Mouse (Mus musculus): Measurements from ENCODE around the gene Trp53. TPM values are rescaled to one million over a fixed set of nuclear protein-coding genes. Genes with fewer than 3 reads are reported as not detected.
A peak's percentile ranks its signal among the peaks of the same experiment; 100 is the strongest.

The Trp53 gene
- polyA plus RNA-seq, 1 experiment from 2014 or later, result 71.2 TPM

DNA sequence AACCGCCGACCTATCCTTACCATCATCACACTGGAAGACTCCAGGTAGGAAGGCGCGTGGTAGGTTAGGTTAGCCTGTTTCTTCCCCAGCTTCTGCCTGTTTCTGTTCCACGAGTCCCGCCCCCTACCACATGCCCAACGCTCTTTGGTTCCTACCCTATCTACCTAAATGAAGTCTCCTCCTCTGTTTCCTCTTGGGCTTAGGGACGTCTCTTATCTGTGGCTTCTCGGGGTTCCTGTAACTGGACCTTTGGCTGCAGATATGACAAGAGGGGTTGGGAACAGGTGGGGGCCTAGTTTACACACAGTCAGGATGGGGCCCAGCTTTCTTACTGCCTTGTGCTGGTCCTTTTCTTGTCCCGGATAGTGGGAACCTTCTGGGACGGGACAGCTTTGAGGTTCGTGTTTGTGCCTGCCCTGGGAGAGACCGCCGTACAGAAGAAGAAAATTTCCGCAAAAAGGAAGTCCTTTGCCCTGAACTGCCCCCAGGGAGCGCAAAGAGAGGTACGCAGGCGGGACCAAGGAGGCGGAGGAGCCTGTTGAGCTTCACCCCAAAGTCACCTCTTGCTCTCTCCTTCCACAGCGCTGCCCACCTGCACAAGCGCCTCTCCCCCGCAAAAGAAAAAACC lies 9.2 kb downstream of the Trp53 start:
- no peaks in the 10 kb centered on the region for H3K27me3 ChIP-seq (ENCODE audit: control insufficient read depth, insufficient read depth, low read length)
- no peak overlapping the region for H3K9ac ChIP-seq (ENCODE audit: low read length)
- no peak for ATAC-seq (ENCODE audit: insufficient number of reproducible peaks, insufficient read depth, low FRiP score, low read depth)
- H3K4me2 ChIP-seq (ENCODE audit: low read length), result no peak overlapping the region
- H3K36me3 ChIP-seq (ENCODE audit: control insufficient read depth, insufficient read depth, low read length), result peaks cover 67% of the 10 kb centered on the region
- 0 out of 4 replicates have a peak, but pooled peaks cover 0 to 2% of the 10 kb centered on the region in 2 experiments for H3K4me1 ChIP-seq (ENCODE audit: control insufficient read depth in 2 of 2, insufficient read depth in 2 of 2, low read length in 2 of 2)
- no peak overlapping the region for H3K27ac ChIP-seq (replicated peaks in 1 of 2; ENCODE audit: control insufficient read depth in 1 of 2, insufficient read depth in 1 of 2, low read depth in 2 of 2, low read length in 2 of 2)
- no peaks in the 10 kb centered on the region for H3K9me3 ChIP-seq (ENCODE audit: control insufficient read depth, low read length)
- H3K4me3 ChIP-seq (ENCODE audit: control insufficient read depth in 1 of 2, insufficient read depth in 1 of 2, low read depth in 1 of 2, low read length in 2 of 2), result no peak overlapping the region
- 87% methylated on average over 22 of the region's 22 CpGs for WGBS

DNA sequence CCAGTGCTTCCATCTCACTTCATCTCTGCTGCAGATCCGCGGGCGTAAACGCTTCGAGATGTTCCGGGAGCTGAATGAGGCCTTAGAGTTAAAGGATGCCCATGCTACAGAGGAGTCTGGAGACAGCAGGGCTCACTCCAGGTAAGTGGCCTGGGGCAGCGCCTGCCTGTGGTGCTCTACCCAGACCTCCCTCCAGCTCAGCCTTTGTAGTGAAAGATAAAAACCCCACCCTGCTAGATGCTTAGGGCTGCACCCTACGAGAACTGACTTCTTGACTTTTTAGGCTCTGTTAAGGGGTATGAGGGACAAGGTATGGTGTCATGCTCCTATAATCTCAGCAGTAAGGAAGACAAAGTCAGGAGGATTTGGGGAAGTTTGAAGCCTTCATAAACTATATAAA lies 10.5 kb downstream of the Trp53 start:
- Histone ChIP-seq H3K9me3 (ENCODE audit: control insufficient read depth, low read length) (no peaks in the 10 kb centered on the region), H3K9ac (ENCODE audit: low read length) (no peak overlapping the region), H3K27ac (replicated peaks in 1 of 2; ENCODE audit: control insufficient read depth in 1 of 2, insufficient read depth in 1 of 2, low read depth in 2 of 2, low read length in 2 of 2) (no peak overlapping the region), H3K4me2 (ENCODE audit: low read length) (no peak overlapping the region), H3K27me3 (ENCODE audit: control insufficient read depth, insufficient read depth, low read length) (no peaks in the 10 kb centered on the region), H3K4me1 (ENCODE audit: control insufficient read depth in 2 of 2, insufficient read depth in 2 of 2, low read length in 2 of 2) (0 out of 4 replicates have a peak, but pooled peaks cover 0 to 2% of the 10 kb centered on the region in 2 experiments), H3K4me3 (ENCODE audit: control insufficient read depth in 1 of 2, insufficient read depth in 1 of 2, low read depth in 1 of 2, low read length in 2 of 2) (no peak overlapping the region), H3K36me3 (ENCODE audit: control insufficient read depth, insufficient read depth, low read length) (peaks cover 67% of the 10 kb centered on the region)
- 89% methylated on average over 8 of the region's 8 CpGs for WGBS
- no peak for ATAC-seq (ENCODE audit: insufficient number of reproducible peaks, insufficient read depth, low FRiP score, low read depth)

DNA sequence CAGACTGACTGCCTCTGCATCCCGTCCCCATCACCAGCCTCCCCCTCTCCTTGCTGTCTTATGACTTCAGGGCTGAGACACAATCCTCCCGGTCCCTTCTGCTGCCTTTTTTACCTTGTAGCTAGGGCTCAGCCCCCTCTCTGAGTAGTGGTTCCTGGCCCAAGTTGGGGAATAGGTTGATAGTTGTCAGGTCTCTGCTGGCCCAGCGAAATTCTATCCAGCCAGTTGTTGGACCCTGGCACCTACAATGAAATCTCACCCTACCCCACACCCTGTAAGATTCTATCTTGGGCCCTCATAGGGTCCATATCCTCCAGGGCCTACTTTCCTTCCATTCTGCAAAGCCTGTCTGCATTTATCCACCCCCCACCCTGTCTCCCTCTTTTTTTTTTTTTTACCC lies 11.3 kb downstream of the Trp53 start:
- H3K9me3 ChIP-seq (ENCODE audit: control insufficient read depth, low read length), result no peaks in the 10 kb centered on the region
- H3K36me3 ChIP-seq (ENCODE audit: control insufficient read depth, insufficient read depth, low read length), result peaks cover 67% of the 10 kb centered on the region
- no peak overlapping the region for H3K4me3 ChIP-seq (ENCODE audit: control insufficient read depth in 1 of 2, insufficient read depth in 1 of 2, low read depth in 1 of 2, low read length in 2 of 2)
- no peaks in the 10 kb centered on the region for H3K4me1 ChIP-seq (ENCODE audit: control insufficient read depth in 2 of 2, insufficient read depth in 2 of 2, low read length in 2 of 2)
- no peak for ATAC-seq (ENCODE audit: insufficient number of reproducible peaks, insufficient read depth, low FRiP score, low read depth)
- H3K27me3 ChIP-seq (ENCODE audit: control insufficient read depth, insufficient read depth, low read length), result no peaks in the 10 kb centered on the region
- H3K27ac ChIP-seq (replicated peaks in 1 of 2; ENCODE audit: control insufficient read depth in 1 of 2, insufficient read depth in 1 of 2, low read depth in 2 of 2, low read length in 2 of 2), result no peak overlapping the region
- H3K4me2 ChIP-seq (ENCODE audit: low read length), result no peak overlapping the region
- 85% methylated on average over 3 of the region's 3 CpGs for WGBS
- H3K9ac ChIP-seq (ENCODE audit: low read length), result no peak overlapping the region

DNA sequence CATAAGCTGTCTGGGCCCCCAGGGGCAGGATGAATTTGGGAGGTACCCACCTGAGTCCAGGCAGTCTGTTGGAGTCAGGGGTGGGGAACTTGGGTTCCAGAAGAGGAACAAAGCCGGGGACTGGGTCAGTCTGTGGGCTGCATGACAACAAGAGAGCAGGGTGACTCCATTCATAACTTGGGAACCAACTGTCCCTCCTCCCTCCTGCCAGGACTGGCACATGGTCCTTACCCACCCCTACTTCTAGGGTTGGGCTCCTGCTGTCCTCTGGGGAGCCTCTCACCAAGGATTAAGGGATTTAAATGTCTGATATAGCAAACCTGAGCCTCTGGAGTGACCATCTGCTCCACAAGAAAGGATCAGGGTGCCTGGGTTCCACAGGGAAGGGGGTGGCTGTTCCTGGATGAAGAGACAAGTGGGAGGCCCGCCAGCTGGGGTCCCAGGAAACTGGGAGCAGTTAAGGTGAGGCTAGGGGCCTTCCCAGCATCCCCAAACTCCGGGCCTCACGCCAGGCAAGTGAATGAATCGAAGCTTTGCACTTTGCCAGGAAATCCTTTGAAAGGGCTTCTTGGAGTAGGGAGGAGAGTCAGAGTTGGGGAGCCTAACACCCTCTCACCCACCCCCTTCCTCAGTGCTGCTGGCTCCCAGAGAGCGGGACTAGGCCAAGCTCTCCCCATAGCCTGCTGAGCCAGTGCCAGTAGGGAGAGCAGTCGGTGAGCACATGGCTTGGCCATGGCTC lies 11.9 kb downstream of the Trp53 start:
- H3K4me3 ChIP-seq (ENCODE audit: control insufficient read depth in 1 of 2, insufficient read depth in 1 of 2, low read depth in 1 of 2, low read length in 2 of 2), result no peak overlapping the region
- no peak overlapping the region for H3K9ac ChIP-seq (ENCODE audit: low read length)
- no peak overlapping the region for H3K4me2 ChIP-seq (ENCODE audit: low read length)
- WGBS, result 71% methylated on average over 7 of the region's 7 CpGs
- no peaks in the 10 kb centered on the region for H3K4me1 ChIP-seq (ENCODE audit: control insufficient read depth in 2 of 2, insufficient read depth in 2 of 2, low read length in 2 of 2)
- H3K27ac ChIP-seq (replicated peaks in 1 of 2; ENCODE audit: control insufficient read depth in 1 of 2, insufficient read depth in 1 of 2, low read depth in 2 of 2, low read length in 2 of 2), result no peak overlapping the region
- H3K36me3 ChIP-seq (ENCODE audit: control insufficient read depth, insufficient read depth, low read length), result peaks cover 66% of the 10 kb centered on the region
- H3K27me3 ChIP-seq (ENCODE audit: control insufficient read depth, insufficient read depth, low read length), result no peaks in the 10 kb centered on the region
- no peak for ATAC-seq (ENCODE audit: insufficient number of reproducible peaks, insufficient read depth, low FRiP score, low read depth)
- H3K9me3 ChIP-seq (ENCODE audit: control insufficient read depth, low read length), result no peaks in the 10 kb centered on the region

DNA sequence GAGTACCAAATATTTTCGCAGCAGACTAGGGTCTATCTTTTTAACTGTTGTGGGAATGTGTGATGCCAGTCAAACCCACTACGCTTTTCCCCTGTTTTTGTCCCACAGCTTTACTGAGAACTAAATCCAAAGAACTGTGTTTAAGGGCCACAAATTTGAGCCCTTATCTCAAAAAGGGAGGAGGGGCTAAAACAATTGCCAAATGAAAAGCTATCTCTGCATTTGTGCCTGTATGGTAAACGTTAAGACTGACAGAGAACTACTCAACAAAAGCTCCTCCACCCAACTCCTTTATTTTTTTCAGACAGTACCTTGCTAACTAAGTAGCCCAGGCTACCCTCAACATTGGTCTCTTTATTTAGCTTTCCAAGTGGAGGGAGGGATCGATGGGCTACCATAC lies 12.6 kb downstream of the Trp53 start:
- Histone ChIP-seq H3K9me3 (ENCODE audit: control insufficient read depth, low read length) (no peaks in the 10 kb centered on the region), H3K4me2 (ENCODE audit: low read length) (no peak overlapping the region), H3K4me1 (ENCODE audit: control insufficient read depth in 2 of 2, insufficient read depth in 2 of 2, low read length in 2 of 2) (no peaks in the 10 kb centered on the region), H3K27me3 (ENCODE audit: control insufficient read depth, insufficient read depth, low read length) (no peaks in the 10 kb centered on the region), H3K36me3 (ENCODE audit: control insufficient read depth, insufficient read depth, low read length) (peaks cover 59% of the 10 kb centered on the region), H3K9ac (ENCODE audit: low read length) (no peak overlapping the region), H3K27ac (replicated peaks in 1 of 2; ENCODE audit: control insufficient read depth in 1 of 2, insufficient read depth in 1 of 2, low read depth in 2 of 2, low read length in 2 of 2) (no peak overlapping the region), H3K4me3 (ENCODE audit: control insufficient read depth in 1 of 2, insufficient read depth in 1 of 2, low read depth in 1 of 2, low read length in 2 of 2) (no peak overlapping the region)
- WGBS, result 71% methylated on average over 4 of the region's 4 CpGs
- ATAC-seq (ENCODE audit: insufficient number of reproducible peaks, insufficient read depth, low FRiP score, low read depth), result no peak

DNA sequence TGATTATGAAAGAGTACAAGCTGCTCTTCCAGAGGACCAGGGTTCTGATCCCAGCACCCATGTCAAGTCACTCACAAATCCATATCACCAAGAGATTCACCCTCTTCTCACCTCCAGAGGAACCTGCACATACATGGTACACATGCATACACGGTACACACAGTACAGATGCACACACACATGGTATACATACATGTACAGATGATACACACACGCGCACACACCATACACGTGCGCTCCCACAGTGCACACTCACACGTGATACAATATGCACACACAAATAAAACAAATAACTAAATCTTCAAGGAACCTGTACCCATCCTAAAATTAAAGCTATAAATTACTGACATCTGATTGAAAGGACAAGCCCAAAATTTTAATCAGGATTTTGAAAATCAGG lies 14.7 kb downstream of the Trp53 start:
- no peaks in the 10 kb centered on the region for H3K27me3 ChIP-seq (ENCODE audit: control insufficient read depth, insufficient read depth, low read length)
- 93% methylated on average over 6 of the region's 6 CpGs for WGBS
- peaks cover 7 to 8% of the 10 kb centered on the region in 2 experiments for H3K4me1 ChIP-seq (ENCODE audit: control insufficient read depth in 2 of 2, insufficient read depth in 2 of 2, low read length in 2 of 2)
- H3K9ac ChIP-seq (ENCODE audit: low read length), result no peak overlapping the region
- H3K36me3 ChIP-seq (ENCODE audit: control insufficient read depth, insufficient read depth, low read length), result peaks cover 38% of the 10 kb centered on the region
- no peaks in the 10 kb centered on the region for H3K9me3 ChIP-seq (ENCODE audit: control insufficient read depth, low read length)
- no peak for ATAC-seq (ENCODE audit: insufficient number of reproducible peaks, insufficient read depth, low FRiP score, low read depth)
- no peak overlapping the region for H3K27ac ChIP-seq (replicated peaks in 1 of 2; ENCODE audit: control insufficient read depth in 1 of 2, insufficient read depth in 1 of 2, low read depth in 2 of 2, low read length in 2 of 2)
- no peak overlapping the region for H3K4me2 ChIP-seq (ENCODE audit: low read length)
- no peak overlapping the region for H3K4me3 ChIP-seq (ENCODE audit: control insufficient read depth in 1 of 2, insufficient read depth in 1 of 2, low read depth in 1 of 2, low read length in 2 of 2)

DNA sequence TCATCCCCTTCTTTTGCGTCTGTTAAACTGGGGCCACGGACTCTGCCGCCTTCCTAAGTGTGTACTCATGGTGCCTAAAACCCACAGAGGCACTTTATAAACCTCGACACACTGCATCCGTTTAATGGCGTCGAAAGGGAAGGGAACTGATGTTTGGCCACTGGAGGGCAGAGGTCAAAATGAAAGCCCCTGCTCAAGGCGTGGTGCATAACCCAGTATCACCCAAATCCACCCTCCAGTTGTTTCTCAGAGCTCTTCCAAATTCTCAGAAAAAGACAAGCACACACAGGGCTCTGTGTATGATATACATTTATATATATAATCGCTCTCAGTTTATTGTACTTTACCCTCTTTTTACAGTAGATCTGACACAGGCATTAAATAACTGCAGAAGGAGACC lies 19.3 kb downstream of the Trp53 start:
- no peak overlapping the region for H3K4me3 ChIP-seq (ENCODE audit: control insufficient read depth in 1 of 2, insufficient read depth in 1 of 2, low read depth in 1 of 2, low read length in 2 of 2)
- ATAC-seq (ENCODE audit: insufficient number of reproducible peaks, insufficient read depth, low FRiP score, low read depth), result no peak
- H3K9me3 ChIP-seq (ENCODE audit: control insufficient read depth, low read length), result no peaks in the 10 kb centered on the region
- H3K36me3 ChIP-seq (ENCODE audit: control insufficient read depth, insufficient read depth, low read length), result peaks cover 8% of the 10 kb centered on the region; the same call in 1 of the 2 replicates
- WGBS, result 17% methylated on average over 9 of the region's 9 CpGs
- H3K27ac ChIP-seq (replicated peaks in 1 of 2; ENCODE audit: control insufficient read depth in 1 of 2, insufficient read depth in 1 of 2, low read depth in 2 of 2, low read length in 2 of 2), result peak overlapping the region; percentile 75 to 84; a peak in 2 of 4 replicates
- peaks cover 38 to 47% of the 10 kb centered on the region in 2 experiments for H3K4me1 ChIP-seq (ENCODE audit: control insufficient read depth in 2 of 2, insufficient read depth in 2 of 2, low read length in 2 of 2)
- peak overlapping the region; percentile 39 for H3K4me2 ChIP-seq (ENCODE audit: low read length)
- H3K9ac ChIP-seq (ENCODE audit: low read length), result peak overlapping the region; percentile 41; the same call in 1 of the 2 replicates
- H3K27me3 ChIP-seq (ENCODE audit: control insufficient read depth, insufficient read depth, low read length), result no peaks in the 10 kb centered on the region
